Mouse (Mus musculus): ENCODE measurements around the gene Phip. TPM values are rescaled to one million over a fixed set of nuclear protein-coding genes. Genes with fewer than 3 reads are reported as not detected.

The Phip gene
- 346 and 368 TPM in 2 replicates for total RNA-seq (2017)

GRCm38 (mm10) chr9:82975342-82976215 lies at the start of gene Phip:
Gene Phip (minus strand): TSS chr9:82975516.
- peak; percentile 78 for ATAC-seq (ENCODE audit: extremely low read depth, insufficient number of reproducible peaks, low FRiP score, poor library complexity, severe bottlenecking)

DNA sequence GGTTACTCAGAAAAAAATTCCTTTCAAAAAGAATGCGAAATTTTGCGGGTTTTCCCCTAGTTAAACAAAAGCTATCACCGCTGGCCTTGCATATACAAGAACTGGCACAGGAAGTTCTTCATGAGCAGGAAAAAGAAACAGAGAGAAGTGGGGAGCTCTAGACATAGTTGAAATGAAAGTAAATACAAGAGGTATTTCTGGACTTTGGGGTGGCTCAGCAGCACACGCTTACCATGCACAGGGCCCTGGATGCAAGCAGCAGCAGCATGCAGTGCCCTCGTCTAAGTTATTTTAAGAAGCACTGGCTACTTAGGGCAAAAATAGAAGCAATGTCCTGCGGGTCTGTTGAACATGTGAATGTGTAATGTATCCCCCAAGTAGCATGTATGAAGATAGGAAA lies 48.4 kb upstream of the Phip start:
- ATAC-seq (ENCODE audit: extremely low read depth, insufficient number of reproducible peaks, low FRiP score, poor library complexity, severe bottlenecking), result no peak

DNA sequence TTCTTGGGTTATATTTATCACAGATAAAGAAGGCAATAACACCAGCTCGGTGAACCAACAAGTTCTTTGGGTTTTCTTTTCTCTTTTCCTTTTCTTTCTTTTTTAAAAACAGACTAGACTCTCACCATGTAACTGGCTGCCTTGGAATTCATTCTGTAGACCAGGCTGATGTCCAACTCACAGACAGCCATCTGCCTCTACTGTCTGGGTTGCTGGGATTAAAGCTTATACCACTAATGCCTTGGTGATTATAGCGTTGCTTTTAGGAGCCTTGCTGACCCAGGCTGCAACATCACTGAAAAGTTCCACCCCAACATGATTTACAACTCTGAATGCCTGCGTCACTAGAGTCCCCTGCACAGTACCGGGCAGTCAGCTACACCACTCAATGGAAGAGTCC lies 39.2 kb upstream of the Phip start:
- no peak for ATAC-seq (ENCODE audit: extremely low read depth, insufficient number of reproducible peaks, low FRiP score, poor library complexity, severe bottlenecking)

DNA sequence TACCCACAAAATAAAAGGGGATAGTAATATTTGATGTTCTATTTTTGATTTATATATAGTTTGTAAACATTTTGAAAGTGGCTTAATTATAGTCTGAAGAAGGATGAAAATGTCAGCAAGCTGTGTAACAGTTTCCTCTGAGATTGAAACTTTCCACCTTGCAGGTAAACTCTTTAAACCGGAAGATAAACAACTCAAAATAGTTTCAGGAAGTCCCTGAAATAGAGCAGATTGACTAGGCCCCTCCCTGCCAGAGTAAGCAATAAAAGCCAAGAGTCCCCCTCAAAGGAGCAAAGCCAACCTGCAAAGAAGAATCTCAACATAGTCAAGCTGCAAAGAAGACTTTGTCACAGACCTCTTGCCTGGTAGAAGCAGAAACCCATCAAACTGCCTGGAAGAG lies 33.0 kb upstream of the Phip start:
- ATAC-seq (ENCODE audit: extremely low read depth, insufficient number of reproducible peaks, low FRiP score, poor library complexity, severe bottlenecking), result 0 out of 2 replicates have a peak, but pooled peaks have one; percentile 33

DNA sequence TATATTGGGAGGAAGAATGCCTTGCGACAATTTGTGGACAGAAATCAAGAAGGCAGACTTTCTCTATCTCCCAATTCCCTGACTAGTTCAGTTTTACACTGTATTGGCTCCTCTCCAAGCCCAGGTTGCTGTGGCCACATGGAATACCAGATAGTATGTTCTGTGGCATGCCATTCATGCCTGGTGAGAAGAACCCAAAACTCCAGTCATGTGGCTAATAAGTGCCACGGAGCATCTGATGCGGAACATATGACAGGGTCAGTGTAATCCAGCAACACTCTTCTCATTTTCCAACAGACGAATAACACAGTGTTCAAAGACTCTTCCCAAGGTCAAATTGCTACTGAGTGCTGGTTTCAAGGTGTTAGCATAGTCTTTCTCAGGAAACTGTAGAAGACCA lies 26.0 kb upstream of the Phip start:
- no peak for ATAC-seq (ENCODE audit: extremely low read depth, insufficient number of reproducible peaks, low FRiP score, poor library complexity, severe bottlenecking)

DNA sequence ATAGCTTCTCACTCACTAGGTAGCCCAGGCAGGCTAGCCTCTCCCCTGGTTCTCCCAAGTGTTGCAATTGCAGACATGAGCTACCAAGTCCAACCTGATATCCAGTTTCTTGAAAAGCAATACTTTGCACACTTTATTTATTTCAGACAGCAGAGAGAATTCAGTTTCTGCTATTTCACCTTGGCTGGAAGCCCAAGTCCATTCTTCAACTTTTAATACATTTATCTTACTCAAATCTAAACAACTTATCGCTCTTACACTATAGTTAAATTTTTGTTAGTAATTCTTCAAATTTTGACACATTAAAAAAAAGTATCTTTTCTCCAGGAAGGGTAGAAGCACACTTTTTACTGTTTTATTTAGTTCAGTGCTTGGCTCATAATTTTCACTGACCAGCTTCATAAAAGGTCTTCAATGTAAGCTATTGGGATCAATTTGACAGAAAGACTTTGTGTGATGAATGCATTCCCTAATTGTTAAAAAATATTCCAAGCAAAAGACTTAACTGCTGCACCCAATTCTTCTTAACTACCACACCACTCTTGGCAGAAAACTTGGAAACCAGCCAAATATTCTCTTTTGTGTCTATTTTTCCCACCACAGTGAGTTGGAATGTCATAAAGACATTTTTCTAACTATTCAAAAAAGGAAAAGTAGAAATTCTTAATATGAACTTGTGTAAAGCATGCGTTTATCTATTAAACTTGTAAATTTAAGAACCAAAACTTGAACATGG lies 22.6 kb upstream of the Phip start:
- ATAC-seq (ENCODE audit: extremely low read depth, insufficient number of reproducible peaks, low FRiP score, poor library complexity, severe bottlenecking), result no peak

- no peak for ATAC-seq (ENCODE audit: extremely low read depth, insufficient number of reproducible peaks, low FRiP score, poor library complexity, severe bottlenecking)
Observed at GRCm38 (mm10) chr9:82976936-82977335, 1.6 kb upstream of the Phip start.

GRCm38 (mm10) chr9:82976219-82976618 lies 903 bp upstream of the Phip start:
- ATAC-seq (ENCODE audit: extremely low read depth, insufficient number of reproducible peaks, low FRiP score, poor library complexity, severe bottlenecking), result no peak

GRCm38 (mm10) chr9:82974962-82975341 lies 364 bp downstream of the Phip start:
- peak; percentile 38; the same call in 1 of the 2 replicates for ATAC-seq (ENCODE audit: extremely low read depth, insufficient number of reproducible peaks, low FRiP score, poor library complexity, severe bottlenecking)

- ATAC-seq (ENCODE audit: extremely low read depth, insufficient number of reproducible peaks, low FRiP score, poor library complexity, severe bottlenecking), result peak; percentile 42; the same call in 1 of the 2 replicates
Observed at GRCm38 (mm10) chr9:82974187-82974861, 992 bp downstream of the Phip start.

GRCm38 (mm10) chr9:82973321-82973892 lies 1.9 kb downstream of the Phip start:
- no peak for ATAC-seq (ENCODE audit: extremely low read depth, insufficient number of reproducible peaks, low FRiP score, poor library complexity, severe bottlenecking)

DNA sequence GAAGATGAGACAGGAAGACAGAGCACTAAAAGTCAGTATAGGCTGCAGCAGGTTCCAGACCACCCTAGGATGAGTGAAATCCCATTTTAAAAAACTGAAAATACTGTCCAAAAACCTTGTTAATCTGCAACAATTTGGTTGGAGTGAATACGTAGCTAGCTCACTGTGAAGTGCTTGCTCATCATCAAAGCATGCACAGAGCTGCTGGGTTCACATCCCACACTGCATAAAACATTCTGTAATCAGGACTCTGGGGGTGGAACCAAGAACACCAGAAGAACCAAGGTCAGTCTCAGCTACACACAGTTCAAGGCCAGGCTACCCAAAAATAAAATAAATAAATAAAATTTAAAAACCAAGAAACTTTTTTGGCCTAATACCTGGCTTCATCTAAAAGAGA lies 3.9 kb downstream of the Phip start:
- ATAC-seq (ENCODE audit: extremely low read depth, insufficient number of reproducible peaks, low FRiP score, poor library complexity, severe bottlenecking), result no peak

GRCm38 (mm10) chr9:82967076-82967621 lies 8.2 kb downstream of the Phip start:
- no peak for ATAC-seq (ENCODE audit: extremely low read depth, insufficient number of reproducible peaks, low FRiP score, poor library complexity, severe bottlenecking)

DNA sequence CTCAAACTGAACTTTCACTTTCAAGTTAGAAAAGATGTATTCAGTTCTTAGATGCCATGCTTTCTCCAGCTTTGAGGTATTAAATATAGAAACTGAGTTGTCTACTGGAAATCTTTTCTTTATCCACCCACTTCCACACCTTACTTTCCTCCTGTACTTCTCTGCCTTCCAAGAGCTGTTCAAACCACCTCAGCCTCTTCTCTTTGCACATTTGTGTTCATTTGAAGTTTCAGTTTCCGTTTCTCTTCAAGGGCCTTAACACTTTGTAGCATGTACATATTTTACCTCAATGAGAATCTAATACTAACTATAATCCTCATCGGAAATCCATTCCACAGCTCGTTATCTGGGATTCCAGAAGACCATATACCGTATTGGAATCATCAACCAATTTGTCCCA lies 11.3 kb downstream of the Phip start:
- no peak for ATAC-seq (ENCODE audit: extremely low read depth, insufficient number of reproducible peaks, low FRiP score, poor library complexity, severe bottlenecking)

DNA sequence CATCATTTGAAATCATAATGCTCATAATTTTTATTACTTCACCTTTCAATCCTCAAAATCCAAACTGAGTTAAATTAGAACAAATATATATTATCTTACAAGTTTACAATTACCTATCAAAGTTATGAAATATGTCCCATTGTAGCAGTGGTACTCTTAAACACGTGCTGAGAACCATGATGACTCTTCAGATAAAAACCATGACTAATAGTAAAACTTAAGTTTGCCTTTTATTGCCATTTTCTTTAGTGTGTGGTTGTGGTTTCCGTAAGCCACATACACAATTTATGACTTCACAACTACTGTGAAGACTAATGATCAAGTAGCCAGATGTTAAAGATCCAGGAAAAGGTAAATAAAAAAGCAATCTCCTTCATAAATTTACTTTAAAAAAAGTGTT lies 14.0 kb downstream of the Phip start:
- ATAC-seq (ENCODE audit: extremely low read depth, insufficient number of reproducible peaks, low FRiP score, poor library complexity, severe bottlenecking), result no peak

DNA sequence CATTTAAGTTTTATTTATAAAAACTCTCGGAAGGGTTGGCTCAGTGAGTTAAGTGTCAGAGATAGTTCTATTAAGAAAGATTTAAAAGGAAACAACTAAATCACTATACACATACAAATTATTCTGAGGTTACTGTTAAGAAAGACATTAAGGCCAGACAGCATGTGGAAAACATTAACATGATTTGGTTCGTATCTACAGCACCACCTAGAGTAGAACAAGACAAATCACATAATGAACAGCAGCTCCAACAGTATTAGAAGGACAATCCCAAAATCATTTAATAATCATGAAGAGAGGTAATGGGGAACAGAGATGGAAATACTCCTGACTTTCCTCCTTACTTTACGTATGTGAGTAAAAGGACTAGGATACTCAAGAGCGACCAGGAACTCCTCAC lies 20.0 kb downstream of the Phip start:
- no peak for ATAC-seq (ENCODE audit: extremely low read depth, insufficient number of reproducible peaks, low FRiP score, poor library complexity, severe bottlenecking)

DNA sequence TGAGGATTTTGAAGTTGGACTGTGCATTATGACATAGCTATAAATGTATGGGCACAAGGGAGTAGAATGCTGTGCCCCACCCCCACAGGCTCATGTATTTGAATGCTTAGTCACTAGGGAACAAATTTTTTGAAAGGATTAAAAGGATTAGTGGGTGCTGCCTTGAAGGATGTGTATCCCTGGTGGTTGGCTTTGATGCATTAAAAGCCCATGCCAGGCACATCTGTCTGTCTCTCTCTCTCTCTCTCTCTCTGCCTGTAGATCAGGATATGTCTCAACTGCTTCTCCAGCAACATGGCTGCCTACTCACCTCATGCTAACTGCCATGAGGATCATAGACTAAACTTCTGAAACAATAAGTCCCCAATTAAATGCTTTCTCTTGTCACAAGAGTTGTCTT lies 23.0 kb downstream of the Phip start:
- no peak for ATAC-seq (ENCODE audit: extremely low read depth, insufficient number of reproducible peaks, low FRiP score, poor library complexity, severe bottlenecking)

GRCm38 (mm10) chr9:82951435-82952004 lies 23.8 kb downstream of the Phip start:
- no peak for ATAC-seq (ENCODE audit: extremely low read depth, insufficient number of reproducible peaks, low FRiP score, poor library complexity, severe bottlenecking)

- ATAC-seq (ENCODE audit: extremely low read depth, insufficient number of reproducible peaks, low FRiP score, poor library complexity, severe bottlenecking), result no peak
Observed at GRCm38 (mm10) chr9:82907246-82907645, 68.1 kb downstream of the Phip start.
